Mouse (Mus musculus) neural tube, embryonic 14.5 days (tissue): ENCODE results near the gene Prkab1. TPM values are rescaled to one million over a fixed set of nuclear protein-coding genes. Genes with fewer than 3 reads are reported as not detected.

Experiments used
- ATAC-seq: fragments of 200-750 bp; cut with Nextera tagmentation; 2 replicates; pipeline ENCODE4 v1.8.0; 2017; ENCODE audit warnings: low read depth, mild to moderate bottlenecking, moderate TSS enrichment, moderate library complexity
- H3K27ac ChIP-seq: fragments of 300-500 bp; sonication (generic); 2 replicates; pipeline ENCODE4 v1.5.1; 2014; ENCODE audit warnings: low read depth, mild to moderate bottlenecking, control low read depth, low read length, moderate library complexity, mixed read lengths
- H3K27me3 ChIP-seq: fragments of 300-500 bp; sonication (generic); 2 replicates; pipeline ENCODE4 v1.6.1; 2014; ENCODE audit warnings: low read length; ENCODE audit not compliant: control insufficient read depth, insufficient read depth
- H3K36me3 ChIP-seq: fragments of 300-500 bp; sonication (generic); 2 replicates; pipeline ENCODE4 v1.6.1; 2014; ENCODE audit warnings: low read length, mixed read lengths; ENCODE audit not compliant: control insufficient read depth, insufficient read depth
- H3K4me1 ChIP-seq: fragments of 300-500 bp; sonication (generic); 2 replicates; pipeline ENCODE4 v1.6.1; 2014; ENCODE audit warnings: low read length; ENCODE audit not compliant: control insufficient read depth, insufficient read depth
- H3K4me2 ChIP-seq: fragments of 300-500 bp; sonication (generic); 2 replicates; pipeline ENCODE4 v1.6.1; 2014; ENCODE audit warnings: mild to moderate bottlenecking, low read depth, low read length, control low read depth
- H3K4me3 ChIP-seq: fragments of 300-500 bp; sonication (generic); 2 replicates; pipeline ENCODE4 v1.5.1; 2014; ENCODE audit warnings: low read depth, low read length, control low read depth, mixed read lengths
- H3K9ac ChIP-seq: fragments of 300-500 bp; sonication (generic); replicated peaks from 2 replicates; pipeline ENCODE4 v1.6.1; 2014; ENCODE audit warnings: low read depth, mild to moderate bottlenecking, control low read depth, low read length, mixed read lengths
- H3K9me3 ChIP-seq: fragments of 300-500 bp; sonication (generic); 2 replicates; pipeline ENCODE4 v1.6.1; 2016; ENCODE audit warnings: low read length; ENCODE audit not compliant: control insufficient read depth
- WGBS: fragments of 180-500 bp; shearing (Covaris S2); extraction: QIAGEN DNeasy Blood & Tissue Kit; methylation state at CpG from one replicate; pipeline ENCODE4 v1.1.7; 2014; 5-methylcytosine and 5-hydroxymethylcytosine counted together
- polyA plus RNA-seq: library from polyadenylated mRNA; unstranded; fragments of >200 nt; fragmentation: Nextera tagmentation; extraction: Ambion mirVana; gene quantifications from 2 replicates; pipeline ENCODE4 v1.2.1, GENCODE M21; 2014

The Prkab1 gene
- polyA plus RNA-seq, 1 experiment from 2014 or later, result 53.3 TPM

DNA sequence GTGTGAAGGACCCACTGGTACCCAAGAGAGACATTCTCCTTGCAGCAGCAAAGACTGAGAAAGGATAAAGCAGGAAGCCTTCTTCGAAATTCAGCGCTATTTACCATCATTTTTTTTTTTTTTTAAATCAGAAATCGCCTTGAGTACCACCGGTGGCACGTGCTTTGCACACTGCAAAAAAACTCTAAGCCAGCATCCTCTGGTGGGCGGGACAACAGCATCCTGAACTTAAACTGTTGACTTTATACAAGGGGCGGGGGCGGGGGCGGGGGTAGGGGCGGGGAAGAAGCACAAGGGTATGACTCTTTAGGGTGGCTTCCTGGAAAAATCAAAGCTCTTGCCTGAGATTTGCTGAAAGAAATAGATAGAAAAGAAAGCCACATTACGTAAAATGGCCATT, 15.4 kb upstream of the Prkab1 start:
- H3K9ac ChIP-seq, result no peak overlapping the region
- no peak overlapping the region for H3K27ac ChIP-seq
- H3K36me3 ChIP-seq, result no peaks in the 10 kb centered on the region
- no peak overlapping the region for H3K4me2 ChIP-seq
- WGBS, result 29% methylated on average over 11 of the region's 11 CpGs
- H3K27me3 ChIP-seq, result no peaks in the 10 kb centered on the region
- no peaks in the 10 kb centered on the region for H3K4me1 ChIP-seq
- no peak for ATAC-seq
- H3K4me3 ChIP-seq, result no peak overlapping the region
- no peaks in the 10 kb centered on the region for H3K9me3 ChIP-seq

DNA sequence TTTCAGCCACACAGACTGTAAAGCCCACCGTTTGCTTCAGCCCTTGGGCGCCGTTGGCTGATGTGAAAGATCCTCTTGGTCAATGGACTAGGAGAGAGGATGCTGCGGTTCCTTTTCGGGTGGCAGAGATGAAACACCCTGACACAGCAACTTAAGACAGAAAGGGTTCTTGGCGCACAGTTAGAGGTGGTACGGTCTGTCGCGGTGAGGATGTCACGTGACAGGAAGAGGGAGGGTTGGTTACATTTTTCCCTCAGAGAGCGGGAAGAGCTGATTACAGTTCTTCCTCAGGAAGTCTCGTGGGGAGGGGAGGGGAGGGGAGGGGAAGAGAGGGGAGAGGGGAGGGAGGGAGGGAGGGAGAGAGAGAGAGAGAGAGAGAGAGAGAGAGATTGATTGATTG, 13.4 kb upstream of the Prkab1 start:
- H3K27ac ChIP-seq, result no peak overlapping the region
- no peaks in the 10 kb centered on the region for H3K4me1 ChIP-seq
- no peak for ATAC-seq
- no peaks in the 10 kb centered on the region for H3K9me3 ChIP-seq
- no peak overlapping the region for H3K9ac ChIP-seq
- H3K27me3 ChIP-seq, result no peaks in the 10 kb centered on the region
- no peaks in the 10 kb centered on the region for H3K36me3 ChIP-seq
- WGBS, result 71% methylated on average over 12 of the region's 12 CpGs
- H3K4me2 ChIP-seq, result no peak overlapping the region
- H3K4me3 ChIP-seq, result no peak overlapping the region

- Histone ChIP-seq H3K4me1 (no peaks in the 10 kb centered on the region), H3K4me2 (no peak overlapping the region), H3K9me3 (no peaks in the 10 kb centered on the region), H3K9ac (no peak overlapping the region), H3K36me3 (no peaks in the 10 kb centered on the region), H3K27me3 (no peaks in the 10 kb centered on the region), H3K27ac (no peak overlapping the region; the same call in 1 of the 2 replicates), H3K4me3 (no peak overlapping the region)
- 60% methylated on average over 16 of the region's 16 CpGs for WGBS
- no peak for ATAC-seq
Observed at GRCm38 (mm10) chr5:116036465-116036864, 12.2 kb upstream of the Prkab1 start.

- 0 out of 2 replicates have a peak, but pooled peaks cover 5% of the 10 kb centered on the region for H3K4me1 ChIP-seq
- no peak overlapping the region for H3K4me3 ChIP-seq
- 3% methylated on average over 14 of the region's 14 CpGs for WGBS
- no peaks in the 10 kb centered on the region for H3K9me3 ChIP-seq
- no peak for ATAC-seq
- H3K4me2 ChIP-seq, result peak overlapping the region; percentile 36
- no peak overlapping the region for H3K27ac ChIP-seq
- H3K36me3 ChIP-seq, result no peaks in the 10 kb centered on the region
- no peak overlapping the region for H3K9ac ChIP-seq
- no peaks in the 10 kb centered on the region for H3K27me3 ChIP-seq
Observed at GRCm38 (mm10) chr5:116031190-116031577, 6.9 kb upstream of the Prkab1 start.

DNA sequence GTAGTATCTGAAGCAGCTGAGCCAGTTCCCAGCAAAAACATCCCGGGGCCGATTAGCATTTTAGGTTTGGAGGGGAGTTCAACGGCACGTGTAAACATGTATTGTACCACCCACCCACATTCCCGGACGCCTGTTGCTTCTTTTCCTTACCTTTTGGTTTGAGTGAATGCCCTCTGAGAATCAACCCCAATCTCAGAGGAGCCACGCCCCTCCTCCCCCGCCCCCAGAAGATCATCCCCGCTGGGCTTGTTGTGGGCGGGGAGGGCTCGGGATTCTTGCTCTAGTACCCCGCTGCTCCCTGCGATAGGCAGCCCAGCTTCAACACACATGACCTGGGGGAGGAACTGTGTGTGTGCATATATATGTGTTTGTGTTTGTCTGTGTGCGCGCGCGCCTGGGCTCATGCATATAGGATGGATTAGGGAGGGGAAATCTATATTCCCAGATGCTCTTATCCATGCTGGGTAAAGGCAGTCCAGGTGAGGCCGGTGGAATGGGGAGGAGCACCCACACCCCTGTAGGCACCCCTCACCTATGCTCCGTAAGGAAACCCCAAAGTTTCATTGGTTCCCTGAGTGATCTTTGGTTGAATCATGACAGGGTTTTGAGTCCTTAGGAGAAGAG, 6.4 kb upstream of the Prkab1 start:
- WGBS, result 5% methylated on average over 19 of the region's 19 CpGs
- Histone ChIP-seq H3K4me1 (0 out of 2 replicates have a peak, but pooled peaks cover 5% of the 10 kb centered on the region), H3K27me3 (no peaks in the 10 kb centered on the region), H3K36me3 (no peaks in the 10 kb centered on the region), H3K27ac (no peak overlapping the region), H3K9ac (peak overlapping the region; percentile 32; the same call in 1 of the 2 replicates), H3K4me2 (peak overlapping the region; percentile 36), H3K4me3 (no peak overlapping the region; the same call in 1 of the 2 replicates), H3K9me3 (no peaks in the 10 kb centered on the region)
- no peak for ATAC-seq

DNA sequence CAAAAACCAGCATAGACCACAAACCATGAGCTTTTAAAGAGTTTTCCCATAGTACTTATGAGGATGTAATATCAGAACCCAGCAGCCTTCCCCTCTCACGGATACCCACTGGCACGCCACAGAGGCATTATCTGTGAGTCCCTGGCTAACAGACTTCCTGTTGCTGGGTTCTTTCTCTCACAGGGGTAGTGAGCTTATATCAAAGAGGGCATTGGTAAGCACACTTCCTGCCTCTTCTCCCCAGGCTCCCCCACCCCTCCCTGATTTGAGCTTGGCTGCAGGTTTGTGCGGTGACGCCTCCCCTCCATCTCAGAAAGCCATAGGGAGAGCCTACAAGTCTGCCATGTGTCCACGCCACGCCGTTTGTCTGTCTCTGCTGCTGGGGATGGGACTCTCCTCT, 4.8 kb upstream of the Prkab1 start:
- Histone ChIP-seq H3K9ac (no peak overlapping the region), H3K4me2 (no peak overlapping the region), H3K9me3 (no peaks in the 10 kb centered on the region), H3K4me3 (no peak overlapping the region), H3K36me3 (no peaks in the 10 kb centered on the region), H3K4me1 (0 out of 2 replicates have a peak, but pooled peaks cover 5% of the 10 kb centered on the region), H3K27ac (no peak overlapping the region), H3K27me3 (no peaks in the 10 kb centered on the region)
- 74% methylated on average over 7 of the region's 7 CpGs for WGBS
- ATAC-seq, result no peak

GRCm38 (mm10) chr5:116026561-116026960, 2.3 kb upstream of the Prkab1 start:
- H3K4me1 ChIP-seq, result peaks cover 17% of the 10 kb centered on the region
- no peaks in the 10 kb centered on the region for H3K36me3 ChIP-seq
- H3K4me2 ChIP-seq, result no peak overlapping the region
- H3K4me3 ChIP-seq, result no peak overlapping the region
- no peaks in the 10 kb centered on the region for H3K9me3 ChIP-seq
- no peak overlapping the region for H3K9ac ChIP-seq
- no peak overlapping the region for H3K27ac ChIP-seq
- WGBS, result 94% methylated on average over 14 of the region's 14 CpGs
- no peak for ATAC-seq
- H3K27me3 ChIP-seq, result no peaks in the 10 kb centered on the region

- Histone ChIP-seq H3K36me3 (peaks cover 3% of the 10 kb centered on the region; the same call in 1 of the 2 replicates), H3K9me3 (no peaks in the 10 kb centered on the region), H3K9ac (no peak overlapping the region), H3K27me3 (no peaks in the 10 kb centered on the region), H3K4me2 (no peak overlapping the region), H3K27ac (no peak overlapping the region), H3K4me3 (no peak overlapping the region), H3K4me1 (peaks cover 17% of the 10 kb centered on the region)
- no peak for ATAC-seq
- WGBS, result 94% methylated on average over 5 of the region's 5 CpGs
Observed at GRCm38 (mm10) chr5:116026107-116026506, 1.8 kb upstream of the Prkab1 start.

DNA sequence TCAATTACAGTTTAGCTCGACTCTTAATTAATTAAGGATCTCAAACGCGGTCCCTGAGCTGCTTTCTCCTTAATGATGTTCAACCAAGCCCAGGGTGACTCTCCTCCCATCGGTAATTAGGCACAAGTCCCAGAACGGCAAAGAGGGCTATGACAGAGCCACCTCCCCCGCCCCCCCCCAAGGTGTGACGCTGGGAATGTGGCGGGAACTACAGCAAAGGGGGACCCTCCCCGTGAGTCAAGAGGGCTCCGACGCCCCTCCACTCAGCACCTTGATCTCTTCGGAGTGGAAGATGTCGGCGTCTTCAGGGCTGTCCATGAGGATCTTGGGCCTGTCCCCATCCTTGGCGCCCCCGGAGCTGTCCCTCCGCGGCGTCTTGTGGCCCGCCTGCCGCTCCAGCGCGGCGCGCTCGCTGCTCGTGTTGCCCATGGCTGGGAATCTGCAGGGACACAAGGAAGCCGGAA, 455 bp downstream of the Prkab1 start:
- H3K36me3 ChIP-seq, result peaks cover 23% of the 10 kb centered on the region
- peak overlapping the region; percentile 72; the same call in 1 of the 2 replicates for H3K27ac ChIP-seq
- H3K4me1 ChIP-seq, result peaks cover 12% of the 10 kb centered on the region
- WGBS, result under 1% methylated on average over 28 of the region's 28 CpGs
- H3K27me3 ChIP-seq, result no peaks in the 10 kb centered on the region
- peak overlapping the region; percentile 97 for H3K4me2 ChIP-seq
- no peaks in the 10 kb centered on the region for H3K9me3 ChIP-seq
- ATAC-seq, result peak; percentile 67
- peak overlapping the region; percentile 53 for H3K9ac ChIP-seq
- H3K4me3 ChIP-seq, result peak overlapping the region; percentile 63
